Mouse (Mus musculus) CH12.LX (cell line): ENCODE measurements at regions not wholly inside any gene's neighbourhood (a gene's known extent, or its start where the extent isn't known, plus 50 kb on each side); places are given as distances from the start of the nearest gene placed in this dataset.

ENCODE experiments used
- DNase-seq: peaks from one replicate; pipeline ENCODE4 v3.0.0-alpha.2; 2013; ENCODE audit errors: extremely low read depth
- H3K27ac ChIP-seq: 2 replicates; pipeline ENCODE4 v1.5.1; 2012; ENCODE audit warnings: low read depth, mild to moderate bottlenecking, control low read depth, moderate library complexity; ENCODE audit not compliant: insufficient read depth
- H3K27me3 ChIP-seq: replicated peaks from 2 replicates; pipeline ENCODE3; 2012; ENCODE audit warnings: inconsistent platforms
- H3K36me3 ChIP-seq, 2 experiments: replicated peaks in 1 of 2; 2 replicates each; pipeline versions ENCODE3 to v1.6.1; 2012; ENCODE audit warnings: inconsistent platforms in 1 of 2, low read length in 1 of 2, mild to moderate bottlenecking in 1 of 2, mixed read lengths in 1 of 2, moderate library complexity in 1 of 2; ENCODE audit not compliant: control insufficient read depth in 1 of 2, insufficient read depth in 1 of 2
- H3K4me1 ChIP-seq, 2 experiments: 2 replicates each; pipeline ENCODE4 v1.6.1; 2012; ENCODE audit warnings: inconsistent platforms in 1 of 2, moderate library complexity in 1 of 2; ENCODE audit not compliant: insufficient read depth in 2 of 2, control insufficient read depth in 1 of 2
- H3K4me2 ChIP-seq: 2 replicates; pipeline ENCODE4 v1.6.1; 2012; ENCODE audit warnings: low read depth, mild to moderate bottlenecking, control low read depth; ENCODE audit not compliant: poor library complexity, insufficient read depth, severe bottlenecking
- H3K4me3 ChIP-seq, 3 experiments: fragments of 150-350 bp in 1 of 3; sonication (generic) in 1 of 3; replicated peaks in 1 of 3; 2 replicates each; pipeline versions ENCODE3 to v1.5.1; 2011 to 2012; ENCODE audit warnings: low read depth in 2 of 3, low read length in 2 of 3, mild to moderate bottlenecking in 2 of 3, moderate library complexity in 2 of 3, control low read depth in 1 of 3, improper control_type of control experiment in 1 of 3, inconsistent platforms in 1 of 3, mixed read lengths in 1 of 3; ENCODE audit not compliant: poor library complexity in 1 of 3
- H3K79me2 ChIP-seq: replicated peaks from 2 replicates; pipeline ENCODE4 v1.6.1; 2012; ENCODE audit warnings: mild to moderate bottlenecking, moderate library complexity; ENCODE audit not compliant: control insufficient read depth, poor library complexity, insufficient read depth, severe bottlenecking; ENCODE audit errors: extremely low read depth
- H3K9ac ChIP-seq: 2 replicates; pipeline ENCODE4 v1.6.1; 2012; ENCODE audit warnings: low read depth, mild to moderate bottlenecking, control low read depth, moderate library complexity; ENCODE audit not compliant: insufficient read depth
- H3K9me3 ChIP-seq: replicated peaks from 2 replicates; pipeline ENCODE3; 2012; ENCODE audit warnings: low read length, inconsistent platforms, mixed read lengths
- BHLHE40 ChIP-seq: IDR thresholded peaks from 2 replicates; pipeline ENCODE4 v1.6.1; 2011; ENCODE audit warnings: mild to moderate bottlenecking, low read depth, low read length, improper control_type of control experiment
- CHD2 ChIP-seq: IDR thresholded peaks from 2 replicates; pipeline ENCODE4 v1.6.1; 2011; ENCODE audit warnings: low read length, improper control_type of control experiment
- CTCF ChIP-seq, 2 experiments: IDR thresholded peaks in 1 of 2; conservative IDR thresholded peaks in 1 of 2; 2 replicates each; pipeline ENCODE4 v1.5.1; 2011 to 2012; ENCODE audit warnings: low read depth in 2 of 2, low read length in 2 of 2, improper control_type of control experiment in 1 of 2, inconsistent platforms in 1 of 2, mild to moderate bottlenecking in 1 of 2, moderate library complexity in 1 of 2
- E2F4 ChIP-seq: IDR thresholded peaks from 2 replicates; pipeline ENCODE4 v1.6.1; 2011; ENCODE audit warnings: low read depth, low read length, improper control_type of control experiment; ENCODE audit not compliant: insufficient replicate concordance
- EP300 ChIP-seq: IDR thresholded peaks from 2 replicates; pipeline ENCODE4 v1.6.1; 2011; ENCODE audit warnings: low read length, improper control_type of control experiment
- GABPA ChIP-seq: IDR thresholded peaks from 2 replicates; pipeline ENCODE4 v1.6.1; 2012; ENCODE audit warnings: low read depth, low read length, improper control_type of control experiment, inconsistent platforms; ENCODE audit not compliant: insufficient replicate concordance
- HCFC1 ChIP-seq: IDR thresholded peaks from 2 replicates; pipeline ENCODE4 v1.6.1; 2012; ENCODE audit warnings: low read depth, mild to moderate bottlenecking, inconsistent platforms, low read length, improper control_type of control experiment
- IRF4 ChIP-seq: IDR thresholded peaks from 2 replicates; pipeline ENCODE4 v1.6.1; 2014; ENCODE audit warnings: low read depth, mild to moderate bottlenecking, inconsistent platforms, low read length, improper control_type of control experiment
- JUND ChIP-seq: conservative IDR thresholded peaks from 2 replicates; pipeline ENCODE4 v1.6.1; 2011; ENCODE audit warnings: low read depth, low read length, improper control_type of control experiment
- MAX ChIP-seq: IDR thresholded peaks from 2 replicates; pipeline ENCODE4 v1.6.1; 2011; ENCODE audit warnings: low read length, improper control_type of control experiment
- MAZ ChIP-seq: IDR thresholded peaks from 2 replicates; pipeline ENCODE4 v1.6.1; 2012; ENCODE audit warnings: low read depth, mild to moderate bottlenecking, inconsistent platforms, low read length, improper control_type of control experiment, moderate library complexity
- MEF2A ChIP-seq: IDR thresholded peaks from 2 replicates; pipeline ENCODE4 v1.6.1; 2014; ENCODE audit warnings: low read depth, mild to moderate bottlenecking, inconsistent platforms, low read length, improper control_type of control experiment, borderline replicate concordance
- MXI1 ChIP-seq: IDR thresholded peaks from 2 replicates; pipeline ENCODE4 v1.6.1; 2011; ENCODE audit warnings: mild to moderate bottlenecking, low read depth, low read length, improper control_type of control experiment
- NRF1 ChIP-seq: IDR thresholded peaks from 2 replicates; pipeline ENCODE4 v1.6.1; 2014; ENCODE audit warnings: low read depth, mild to moderate bottlenecking, inconsistent platforms, low read length, improper control_type of control experiment, moderate library complexity
- PAX5 ChIP-seq: IDR thresholded peaks from 2 replicates; pipeline ENCODE4 v1.6.1; 2012; ENCODE audit warnings: low read length, inconsistent platforms, mixed read lengths
- POLR2AphosphoS2 ChIP-seq: IDR thresholded peaks from 2 replicates; pipeline ENCODE4 v1.6.1; 2011; ENCODE audit warnings: low read depth, low read length, improper control_type of control experiment
- RCOR1 ChIP-seq: conservative IDR thresholded peaks from 2 replicates; pipeline ENCODE4 v1.6.1; 2012; ENCODE audit warnings: low read depth, mild to moderate bottlenecking, inconsistent platforms, low read length, improper control_type of control experiment
- SMC3 ChIP-seq: IDR thresholded peaks from 2 replicates; pipeline ENCODE4 v1.6.1; 2011; ENCODE audit warnings: low read depth, low read length, improper control_type of control experiment
- TCF12 ChIP-seq: IDR thresholded peaks from 2 replicates; pipeline ENCODE4 v1.6.1; 2014; ENCODE audit warnings: low read depth, mild to moderate bottlenecking, inconsistent platforms, low read length, improper control_type of control experiment
- UBTF ChIP-seq: IDR thresholded peaks from 2 replicates; pipeline ENCODE4 v1.6.1; 2012; ENCODE audit warnings: low read depth, mild to moderate bottlenecking, inconsistent platforms, low read length, improper control_type of control experiment, moderate library complexity
- dilution Hi-C: fragments of 300-500 bp; cut with MboI; formaldehyde crosslinking; loops from 2 replicates; pipeline ENCODE4 v1.14.3; 2020; ENCODE audit warnings: low sequenced_read_pairs; ENCODE audit not compliant: extremely low pct_unique_long_range_greater_than_20kb, extremely low pct_ligation_motif_present
- in situ Hi-C: fragments of 300-500 bp; cut with MboI; formaldehyde crosslinking; loops from 3 replicates; pipeline ENCODE4 v1.14.3; 2019; ENCODE audit warnings: low sequenced_read_pairs, low pct_ligation_motif_present, low pct_unique_long_range_greater_than_20kb, mixed read lengths

GRCm38 (mm10) chr2:48689098-48689497, 124.8 kb upstream of the Acvr2a start:
- in situ Hi-C loops (no loop called here), dilution Hi-C loops (no loop called here)
- H3K9ac ChIP-seq, result no peak overlapping the region
- H3K4me1 ChIP-seq, result peaks cover 0 to 5% of the 10 kb centered on the region in 2 experiments; a peak in 1 of 4 replicates
- no peaks in the 10 kb centered on the region for H3K79me2 ChIP-seq
- H3K4me3 ChIP-seq, result no peak overlapping the region
- TF ChIP-seq MAX, result no peak
- no peak for TF ChIP-seq SMC3
- TF ChIP-seq HCFC1, result no peak
- no peak overlapping the region for H3K27ac ChIP-seq
- H3K36me3 ChIP-seq, result no peaks in the 10 kb centered on the region
- no peaks in the 10 kb centered on the region for H3K9me3 ChIP-seq
- no peaks in the 10 kb centered on the region for H3K27me3 ChIP-seq
- H3K4me2 ChIP-seq, result no peak overlapping the region
- DNase-seq, result peak; percentile 13

DNA sequence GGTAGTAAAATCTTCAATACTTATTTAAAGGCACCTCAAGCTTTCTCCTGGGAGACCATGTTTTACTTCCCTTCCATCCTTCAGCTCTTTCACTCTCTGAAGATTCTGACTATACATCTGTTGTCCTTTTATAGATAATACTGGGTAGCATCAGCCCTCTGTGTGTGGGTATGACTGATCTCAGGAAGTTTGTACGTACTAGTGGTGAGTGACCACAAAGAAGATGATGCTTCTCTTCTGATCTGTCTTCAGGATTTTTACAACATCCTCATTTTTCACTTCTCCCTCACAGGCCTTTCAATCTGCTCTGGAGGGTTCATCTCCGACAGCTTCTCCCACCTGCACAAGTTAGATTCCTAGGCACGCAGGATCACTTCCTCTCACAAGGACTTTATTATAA, 119.4 kb upstream of the Acvr2a start:
- no peaks in the 10 kb centered on the region for H3K36me3 ChIP-seq
- no peaks in the 10 kb centered on the region for H3K9me3 ChIP-seq
- peak; percentile 49 for DNase-seq
- in situ Hi-C loops (no loop called here), dilution Hi-C loops (no loop called here)
- H3K4me3 ChIP-seq, result no peak overlapping the region
- H3K4me2 ChIP-seq, result no peak overlapping the region
- no peak overlapping the region for H3K27ac ChIP-seq
- no peak overlapping the region for H3K9ac ChIP-seq
- no peaks in the 10 kb centered on the region for H3K79me2 ChIP-seq
- H3K27me3 ChIP-seq, result no peaks in the 10 kb centered on the region
- TF ChIP-seq GABPA (no peak), EP300 (no peak; the same call in 1 of the 2 replicates), TCF12 (no peak), MAX (no peak), PAX5 (no peak), UBTF (no peak), BHLHE40 (no peak), CHD2 (no peak), MEF2A (no peak), SMC3 (no peak), CTCF (conservative IDR thresholded peaks at IDR 0.05 in 1 of 2, IDR thresholded peaks at IDR 0.05 in 1 of 2; ENCODE audit: low read depth in 2 of 2, low read length in 2 of 2) (no peak), E2F4 (no peak), JUND (no peak), RCOR1 (no peak), IRF4 (no peak), NRF1 (no peak), POLR2AphosphoS2 (no peak), MAZ (no peak), MXI1 (no peak)
- H3K4me1 ChIP-seq, result peaks cover 0 to 5% of the 10 kb centered on the region in 2 experiments; a peak in 2 of 4 replicates
